Mouse (Mus musculus): ENCODE data around the gene Spef2.
"Not testable (repeated sequence)": the region's sequence is repeated elsewhere in the genome, so short reads cannot be mapped to it uniquely, and the experiment has no call there.

The Spef2 gene

GRCm38 (mm10) chr15:9677343-9678036 is 71.2 kb downstream of the Spef2 start:
- no peak for DNase-seq (ENCODE audit: low read depth, low spot score)

GRCm38 (mm10) chr15:9668575-9668974 is 80.1 kb downstream of the Spef2 start:
- DNase-seq (ENCODE audit: low read depth, low spot score) = no peak

- DNase-seq (ENCODE audit: low read depth, low spot score) = not testable (repeated sequence)
These were observed 83.7 kb downstream of the Spef2 start for GRCm38 (mm10) chr15:9664948-9665347.

- DNase-seq (ENCODE audit: low read depth, low spot score) = no peak
These were observed 87.5 kb downstream of the Spef2 start for GRCm38 (mm10) chr15:9661215-9661614.

GRCm38 (mm10) chr15:9634471-9634870 is 114.2 kb downstream of the Spef2 start:
- no peak for DNase-seq (ENCODE audit: low read depth, low spot score)

GRCm38 (mm10) chr15:9631657-9632056 is 117.0 kb downstream of the Spef2 start:
- DNase-seq (ENCODE audit: low read depth, low spot score) = no peak

- DNase-seq (ENCODE audit: low read depth, low spot score) = no peak
These were observed 119.0 kb downstream of the Spef2 start for GRCm38 (mm10) chr15:9629660-9630059.

GRCm38 (mm10) chr15:9624619-9625018 is 124.0 kb downstream of the Spef2 start:
- no peak for DNase-seq (ENCODE audit: low read depth, low spot score)

- no peak for DNase-seq (ENCODE audit: low read depth, low spot score)
These were observed 140.5 kb downstream of the Spef2 start for GRCm38 (mm10) chr15:9608177-9608576.

- no peak for DNase-seq (ENCODE audit: low read depth, low spot score)
These were observed 148.6 kb downstream of the Spef2 start for GRCm38 (mm10) chr15:9600088-9600455.

- no peak for DNase-seq (ENCODE audit: low read depth, low spot score)
These were observed 149.1 kb downstream of the Spef2 start for GRCm38 (mm10) chr15:9599382-9600087.

- no peak for DNase-seq (ENCODE audit: low read depth, low spot score)
These were observed 152.2 kb downstream of the Spef2 start for GRCm38 (mm10) chr15:9596298-9597060.

- no peak for DNase-seq (ENCODE audit: low read depth, low spot score)
These were observed 158.7 kb downstream of the Spef2 start for GRCm38 (mm10) chr15:9589939-9590338.

GRCm38 (mm10) chr15:9580470-9581280 is 168.0 kb downstream of the Spef2 start:
- DNase-seq (ENCODE audit: low read depth, low spot score) = no peak

GRCm38 (mm10) chr15:9577303-9577702 is 171.4 kb downstream of the Spef2 start:
- DNase-seq (ENCODE audit: low read depth, low spot score) = no peak

GRCm38 (mm10) chr15:9574796-9575195 is 173.9 kb downstream of the Spef2 start:
- no peak for DNase-seq (ENCODE audit: low read depth, low spot score)

- no peak for DNase-seq (ENCODE audit: low read depth, low spot score)
These were observed 175.3 kb downstream of the Spef2 start for GRCm38 (mm10) chr15:9573361-9573760.

- DNase-seq (ENCODE audit: low read depth, low spot score) = no peak
These were observed 176.0 kb downstream of the Spef2 start for GRCm38 (mm10) chr15:9572664-9573063.

GRCm38 (mm10) chr15:9571896-9572295 is 176.8 kb downstream of the Spef2 start:
- no peak for DNase-seq (ENCODE audit: low read depth, low spot score)

- no peak for DNase-seq (ENCODE audit: low read depth, low spot score)
These were observed 181.4 kb downstream of the Spef2 start for GRCm38 (mm10) chr15:9567316-9567715.

GRCm38 (mm10) chr15:9565396-9565795 is 183.3 kb downstream of the Spef2 start:
- no peak for DNase-seq (ENCODE audit: low read depth, low spot score)

GRCm38 (mm10) chr15:9564156-9564555 is 184.5 kb downstream of the Spef2 start:
- DNase-seq (ENCODE audit: low read depth, low spot score) = no peak

Data from retina, adult 2 months (tissue).